Mouse (Mus musculus) forebrain, postnatal 0 days (tissue): ENCODE results near the gene Mycn. TPM values are rescaled to one million over a fixed set of nuclear protein-coding genes. Genes with fewer than 3 reads are reported as not detected.

ENCODE experiments used
- ATAC-seq: fragments of 200-750 bp; cut with Nextera tagmentation; 2 replicates; pipeline ENCODE4 v1.8.0; 2017; ENCODE audit warnings: mild to moderate bottlenecking, moderate library complexity
- DNase-seq: peaks from one replicate; pipeline ENCODE4 v3.0.0-alpha.2; 2015
- H3K27ac ChIP-seq: fragments of 300-500 bp; sonication (generic); 2 replicates; pipeline ENCODE4 v1.5.1; 2014; ENCODE audit warnings: low read depth, mild to moderate bottlenecking, antibody characterized with exemption, low read length, moderate library complexity, mixed read lengths
- H3K27me3 ChIP-seq: fragments of 300-500 bp; sonication (generic); 2 replicates; pipeline ENCODE4 v1.6.1; 2014; ENCODE audit warnings: mild to moderate bottlenecking, low read length, mixed read lengths; ENCODE audit not compliant: insufficient read depth
- H3K36me3 ChIP-seq: fragments of 300-500 bp; sonication (generic); 2 replicates; pipeline ENCODE4 v1.6.1; 2014; ENCODE audit warnings: mild to moderate bottlenecking, moderate library complexity; ENCODE audit not compliant: insufficient read depth
- H3K4me1 ChIP-seq: fragments of 300-500 bp; sonication (generic); 2 replicates; pipeline ENCODE4 v1.6.1; 2014; ENCODE audit warnings: antibody characterized with exemption; ENCODE audit not compliant: insufficient read depth
- H3K4me2 ChIP-seq: fragments of 300-500 bp; sonication (generic); 2 replicates; pipeline ENCODE4 v1.6.1; 2014; ENCODE audit warnings: low read depth, mild to moderate bottlenecking, moderate library complexity
- H3K4me3 ChIP-seq: fragments of 300-500 bp; sonication (generic); 2 replicates; pipeline ENCODE4 v1.5.1; 2014; ENCODE audit warnings: low read depth, low read length, mixed read lengths
- H3K9ac ChIP-seq: fragments of 300-500 bp; sonication (generic); 2 replicates; pipeline ENCODE4 v1.6.1; 2014; ENCODE audit warnings: mild to moderate bottlenecking
- H3K9me3 ChIP-seq: fragments of 300-500 bp; sonication (generic); 2 replicates; pipeline ENCODE4 v1.6.1; 2016; ENCODE audit warnings: low read length
- CTCF ChIP-seq: sonication (generic); IDR thresholded peaks from 2 replicates; pipeline ENCODE4 v1.5.1; 2016; ENCODE audit warnings: antibody characterized with exemption, control low read depth, low read depth
- WGBS: fragments of 180-500 bp; shearing (Covaris S2); extraction: QIAGEN DNeasy Blood & Tissue Kit; methylation state at CpG from one replicate; pipeline ENCODE4 v1.1.7; 2014; 5-methylcytosine and 5-hydroxymethylcytosine counted together
- polyA plus RNA-seq: library from polyadenylated mRNA; unstranded; fragments of >200 nt; fragmentation: Nextera tagmentation; extraction: Ambion mirVana; gene quantifications from 2 replicates; pipeline ENCODE4 v1.2.1, GENCODE M21; 2015
- total RNA-seq: library from RNA; depleted of rRNA; stranded (reverse); fragments of >200 nt; gene quantifications from 2 replicates; pipeline ENCODE4 v1.2.3, GENCODE M21; 2014; rRNA removed

Gene Mycn
- total RNA-seq (64.0 and 69.6 TPM in 2 replicates), polyA plus RNA-seq (61.4 and 79.8 TPM in 2 replicates)

GRCm38 (mm10) chr12:12941661-12942363 lies at the start of gene Mycn:
Mycn (minus strand) TSS chr12:12941914.
- TF ChIP-seq CTCF: no peak
- no peaks in the 10 kb centered on the region for H3K4me1 ChIP-seq
- no peaks in the 10 kb centered on the region for H3K9me3 ChIP-seq
- H3K9ac ChIP-seq: peak within 1 kb of the TSS; percentile 97
- H3K4me3 ChIP-seq: peak within 1 kb of the TSS; percentile 89
- 1% methylated on average over 36 of the region's 38 CpGs for WGBS
- ATAC-seq (peak; percentile 72), DNase-seq (peak; percentile 95)
- H3K4me2 ChIP-seq: peak within 1 kb of the TSS; percentile 84
- H3K36me3 ChIP-seq: peaks cover 15% of the 10 kb centered on the region
- H3K27ac ChIP-seq: peak within 1 kb of the TSS; percentile 98
- H3K27me3 ChIP-seq: no peaks in the 10 kb centered on the region

DNA sequence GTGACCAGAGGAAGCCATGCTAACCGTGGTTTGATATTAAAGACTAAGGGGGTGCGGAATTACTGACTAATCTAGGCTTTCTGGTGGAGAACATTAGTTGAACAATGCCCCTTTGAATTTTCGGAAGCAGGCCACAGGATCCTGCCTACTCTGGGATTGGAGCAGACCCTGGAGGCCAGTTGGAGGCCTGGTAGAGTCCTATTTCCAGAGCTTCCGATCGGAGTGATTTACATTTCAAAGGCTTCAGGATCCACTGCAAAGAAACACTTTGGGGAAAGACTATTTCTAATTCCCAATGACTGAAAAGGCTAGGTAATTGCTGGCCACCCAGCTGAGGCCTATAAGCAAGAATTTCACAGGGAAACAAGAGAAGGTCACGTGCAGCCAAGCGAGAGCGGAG lies 45.7 kb upstream of the Mycn start:
- no peak overlapping the region for H3K4me2 ChIP-seq
- H3K9me3 ChIP-seq: no peaks in the 10 kb centered on the region
- H3K4me3 ChIP-seq: no peak overlapping the region
- TF ChIP-seq CTCF: no peak
- H3K4me1 ChIP-seq: no peaks in the 10 kb centered on the region
- H3K36me3 ChIP-seq: no peaks in the 10 kb centered on the region
- H3K27ac ChIP-seq: no peak overlapping the region
- no peak overlapping the region for H3K9ac ChIP-seq
- ATAC-seq (no peak), DNase-seq (no peak)
- 60% methylated on average over 8 of the region's 8 CpGs for WGBS
- H3K27me3 ChIP-seq: no peaks in the 10 kb centered on the region

DNA sequence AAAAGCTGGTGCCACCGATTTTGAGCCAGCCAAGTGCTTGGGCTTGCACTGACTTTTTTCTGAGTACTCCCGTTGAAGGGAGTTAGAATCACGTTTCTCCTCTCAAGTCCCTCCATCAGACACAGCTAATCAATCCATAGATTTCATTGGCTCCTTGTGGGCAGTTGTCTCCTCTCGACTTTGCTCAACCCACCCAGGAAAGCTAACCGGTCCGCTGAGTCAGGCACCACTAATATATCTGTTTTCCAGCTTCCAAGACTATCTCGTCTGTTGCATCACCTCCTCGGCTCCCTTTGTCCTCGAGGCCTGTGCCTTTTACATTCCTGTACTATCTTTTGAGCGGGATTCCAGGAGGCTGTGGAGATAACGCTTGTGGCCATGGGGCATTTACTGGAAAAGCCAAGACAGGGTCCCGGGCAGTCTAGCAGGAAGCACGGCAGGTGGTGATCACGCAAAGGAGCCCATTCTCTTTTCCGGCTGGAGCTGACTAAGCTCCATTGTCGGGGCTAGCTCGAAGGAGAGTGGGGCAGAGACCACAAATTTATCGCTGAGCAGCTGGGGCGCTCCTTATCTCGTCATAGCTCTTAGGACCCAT lies 45.0 kb upstream of the Mycn start:
- Histone ChIP-seq H3K27me3 (no peaks in the 10 kb centered on the region), H3K4me1 (no peaks in the 10 kb centered on the region), H3K27ac (no peak overlapping the region), H3K9me3 (no peaks in the 10 kb centered on the region), H3K4me3 (no peak overlapping the region), H3K4me2 (no peak overlapping the region), H3K9ac (no peak overlapping the region), H3K36me3 (no peaks in the 10 kb centered on the region)
- no peak for ATAC-seq
- TF ChIP-seq CTCF: no peak
- 86% methylated on average over 20 of the region's 20 CpGs for WGBS
- DNase-seq: no peak

GRCm38 (mm10) chr12:12983032-12983431 lies 41.3 kb upstream of the Mycn start:
- no peak overlapping the region for H3K9ac ChIP-seq
- no peaks in the 10 kb centered on the region for H3K4me1 ChIP-seq
- no peak overlapping the region for H3K4me2 ChIP-seq
- ATAC-seq (no peak), DNase-seq (no peak)
- H3K4me3 ChIP-seq: no peak overlapping the region
- no peaks in the 10 kb centered on the region for H3K36me3 ChIP-seq
- no peak overlapping the region for H3K27ac ChIP-seq
- WGBS: 76% methylated on average over 1 of the region's 1 CpGs
- no peaks in the 10 kb centered on the region for H3K9me3 ChIP-seq
- H3K27me3 ChIP-seq: no peaks in the 10 kb centered on the region
- no peak for TF ChIP-seq CTCF

GRCm38 (mm10) chr12:12975397-12975796 lies 33.7 kb upstream of the Mycn start:
- Histone ChIP-seq H3K9ac (no peak overlapping the region), H3K9me3 (no peaks in the 10 kb centered on the region), H3K4me3 (no peak overlapping the region), H3K4me1 (no peaks in the 10 kb centered on the region), H3K27me3 (no peaks in the 10 kb centered on the region), H3K36me3 (no peaks in the 10 kb centered on the region), H3K27ac (no peak overlapping the region), H3K4me2 (no peak overlapping the region)
- ATAC-seq: no peak
- DNase-seq: no peak
- no peak for TF ChIP-seq CTCF
- 75% methylated on average over 1 of the region's 1 CpGs for WGBS

- Histone ChIP-seq H3K4me2 (no peak overlapping the region), H3K36me3 (no peaks in the 10 kb centered on the region), H3K4me1 (no peaks in the 10 kb centered on the region), H3K9me3 (no peaks in the 10 kb centered on the region), H3K9ac (no peak overlapping the region), H3K4me3 (no peak overlapping the region), H3K27me3 (no peaks in the 10 kb centered on the region), H3K27ac (no peak overlapping the region)
- 68% methylated on average over 8 of the region's 8 CpGs for WGBS
- DNase-seq (no peak), ATAC-seq (no peak)
- TF ChIP-seq CTCF: no peak
Measured at GRCm38 (mm10) chr12:12972756-12973435, 31.2 kb upstream of the Mycn start.

GRCm38 (mm10) chr12:12967946-12968345 lies 26.2 kb upstream of the Mycn start:
- Histone ChIP-seq H3K9me3 (no peaks in the 10 kb centered on the region), H3K27ac (no peak overlapping the region), H3K36me3 (no peaks in the 10 kb centered on the region), H3K27me3 (no peaks in the 10 kb centered on the region), H3K4me1 (no peaks in the 10 kb centered on the region), H3K4me3 (no peak overlapping the region), H3K4me2 (no peak overlapping the region), H3K9ac (no peak overlapping the region)
- DNase-seq (no peak), ATAC-seq (no peak)
- TF ChIP-seq CTCF: no peak
- 74% methylated on average over 2 of the region's 2 CpGs for WGBS
